Mouse (Mus musculus): ENCODE results near the gene Npvf. TPM values are rescaled to one million over a fixed set of nuclear protein-coding genes. Genes with fewer than 3 reads are reported as not detected.

Npvf gene
- polyA plus RNA-seq (2015; fragmentation: Nextera tagmentation; extraction: Ambion mirVana) = not detected in 2 replicates

DNA sequence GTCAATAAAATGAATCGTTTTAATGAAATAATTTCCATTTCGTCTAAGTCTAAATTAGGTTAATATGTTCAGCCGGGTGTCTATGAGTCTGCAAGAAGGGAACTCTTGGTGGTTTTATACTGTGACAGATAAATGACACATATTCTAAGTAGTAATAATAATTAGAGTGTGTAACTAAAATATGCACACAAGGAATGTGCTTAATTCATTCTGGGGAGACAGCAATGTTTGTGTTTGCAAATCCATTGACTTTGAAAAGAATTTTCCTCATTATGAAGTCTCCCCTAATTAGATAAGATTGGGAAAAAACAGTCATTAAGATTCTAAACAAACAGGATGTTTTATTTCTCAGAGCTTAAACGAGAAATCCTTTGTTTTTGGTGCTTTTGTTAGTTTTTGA, at the start of gene Npvf:
Gene Npvf (minus strand): TSS at position 84 of the 400 bp plus-strand sequence.
- no peaks in the 10 kb centered on the region for H3K27me3 ChIP-seq (ENCODE audit: insufficient read depth, low read length)
- H3K4me3 ChIP-seq (ENCODE audit: low read depth, low read length) = no peak within 1 kb of the TSS
- H3K4me2 ChIP-seq (ENCODE audit: low read depth, low read length) = no peak within 1 kb of the TSS
- DNase-seq (no peak), ATAC-seq (no peak)
- 69% methylated on average over 4 of the region's 4 CpGs for WGBS (ENCODE audit: insufficient replicate concordance)
- no peak within 1 kb of the TSS for H3K27ac ChIP-seq (ENCODE audit: low read depth)
- no peaks in the 10 kb centered on the region for H3K9me3 ChIP-seq (ENCODE audit: low read length)
- TF ChIP-seq EP300 (IDR thresholded peaks at IDR 0.05; ENCODE audit: low read depth) = no peak
- no peak for TF ChIP-seq CTCF (IDR thresholded peaks at IDR 0.05; ENCODE audit: low read depth)
- no peaks in the 10 kb centered on the region for H3K4me1 ChIP-seq (ENCODE audit: insufficient read depth)
- H3K36me3 ChIP-seq (replicated peaks; ENCODE audit: insufficient read depth, low read length) = no peaks in the 10 kb centered on the region
- H3K9ac ChIP-seq (replicated peaks) = no peak within 1 kb of the TSS

DNA sequence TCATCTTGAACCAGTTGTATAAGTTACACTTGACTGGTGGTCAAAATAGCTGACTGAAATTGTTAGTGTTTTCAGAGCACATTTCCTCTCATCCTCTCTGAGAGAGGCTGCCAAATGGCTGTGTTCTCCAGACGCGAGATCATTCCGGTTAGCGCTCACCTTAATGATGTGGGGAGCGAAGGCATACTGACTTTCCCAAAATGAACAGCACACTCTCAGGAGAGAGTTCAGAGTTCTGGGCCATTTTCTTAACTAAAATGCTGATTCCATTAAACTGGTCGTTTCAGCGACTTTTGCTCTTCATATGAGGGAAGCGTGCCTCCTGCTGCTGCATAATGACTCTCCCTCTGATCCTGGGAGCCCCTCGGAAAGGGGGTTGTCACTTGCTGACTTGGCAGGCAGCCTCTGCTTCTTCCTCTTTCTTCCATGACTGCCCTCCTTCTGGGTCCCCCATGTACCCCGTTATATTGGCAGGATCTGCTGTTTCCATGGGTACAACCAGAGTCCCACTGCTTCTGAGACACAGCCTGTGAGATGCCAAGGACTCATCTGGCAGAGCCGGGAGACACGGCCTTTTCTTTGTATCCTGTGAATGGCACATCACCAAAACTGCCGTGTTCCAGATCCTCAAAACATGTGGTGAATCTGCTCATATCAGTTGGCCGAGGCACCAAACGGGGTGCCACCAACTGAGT, 35.0 kb upstream of the Npvf start:
- 57% methylated on average over 15 of the region's 15 CpGs for WGBS (ENCODE audit: insufficient replicate concordance)
- Histone ChIP-seq H3K27me3 (ENCODE audit: insufficient read depth, low read length) (no peaks in the 10 kb centered on the region), H3K4me3 (ENCODE audit: low read depth, low read length) (no peak overlapping the region), H3K9ac (replicated peaks) (no peak overlapping the region), H3K4me1 (ENCODE audit: insufficient read depth) (no peaks in the 10 kb centered on the region), H3K9me3 (ENCODE audit: low read length) (no peaks in the 10 kb centered on the region), H3K27ac (ENCODE audit: low read depth) (no peak overlapping the region), H3K36me3 (replicated peaks; ENCODE audit: insufficient read depth, low read length) (no peaks in the 10 kb centered on the region), H3K4me2 (ENCODE audit: low read depth, low read length) (no peak overlapping the region)
- DNase-seq (no peak), ATAC-seq (no peak)
- TF ChIP-seq CTCF (IDR thresholded peaks at IDR 0.05; ENCODE audit: low read depth) (no peak), EP300 (IDR thresholded peaks at IDR 0.05; ENCODE audit: low read depth) (no peak)

DNA sequence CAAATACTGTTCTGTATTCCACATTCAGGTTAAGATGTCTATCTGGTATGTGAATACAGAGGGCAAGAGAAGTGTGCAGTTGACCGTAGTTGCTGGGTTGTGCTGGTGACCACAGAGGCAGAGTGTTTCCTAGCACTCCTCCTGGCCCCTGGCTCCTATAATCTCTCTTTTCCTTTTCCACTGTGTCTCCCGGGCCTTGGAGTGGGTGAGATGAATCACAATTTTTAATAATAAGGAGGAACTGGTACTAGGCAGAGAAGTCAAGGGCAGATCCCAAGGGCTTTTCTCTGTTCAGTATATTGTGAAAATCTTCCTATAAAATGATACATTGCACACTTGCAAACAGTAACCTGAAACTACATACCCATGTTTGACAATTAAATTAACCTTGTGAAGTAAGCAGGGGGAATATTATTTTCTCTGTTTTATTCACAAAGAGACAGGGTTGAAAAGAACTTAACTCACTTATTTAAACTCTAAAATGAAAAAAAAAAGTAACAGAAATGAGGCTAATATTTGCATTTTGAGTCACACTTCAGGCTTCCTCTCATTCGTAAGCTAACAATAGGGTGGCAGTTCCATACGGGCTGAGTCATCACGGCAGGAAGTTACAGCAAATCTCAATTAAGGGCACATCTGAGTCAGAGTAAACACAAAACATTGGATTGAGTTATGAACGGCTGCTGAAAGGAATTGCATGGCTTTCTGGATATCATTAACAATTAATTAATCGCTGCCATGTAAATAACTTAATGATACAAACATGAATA, 30.6 kb upstream of the Npvf start:
- 34% methylated on average over 7 of the region's 7 CpGs for WGBS (ENCODE audit: insufficient replicate concordance)
- Histone ChIP-seq H3K27me3 (ENCODE audit: insufficient read depth, low read length) (0 out of 2 replicates have a peak, but pooled peaks cover 6% of the 10 kb centered on the region), H3K4me1 (ENCODE audit: insufficient read depth) (no peaks in the 10 kb centered on the region), H3K4me2 (ENCODE audit: low read depth, low read length) (no peak overlapping the region), H3K4me3 (ENCODE audit: low read depth, low read length) (no peak overlapping the region), H3K36me3 (replicated peaks; ENCODE audit: insufficient read depth, low read length) (no peaks in the 10 kb centered on the region), H3K9ac (replicated peaks) (no peak overlapping the region), H3K9me3 (ENCODE audit: low read length) (no peaks in the 10 kb centered on the region), H3K27ac (ENCODE audit: low read depth) (no peak overlapping the region)
- DNase-seq (no peak), ATAC-seq (no peak)
- no peak for TF ChIP-seq CTCF (IDR thresholded peaks at IDR 0.05; ENCODE audit: low read depth)
- no peak for TF ChIP-seq EP300 (IDR thresholded peaks at IDR 0.05; ENCODE audit: low read depth)

DNA sequence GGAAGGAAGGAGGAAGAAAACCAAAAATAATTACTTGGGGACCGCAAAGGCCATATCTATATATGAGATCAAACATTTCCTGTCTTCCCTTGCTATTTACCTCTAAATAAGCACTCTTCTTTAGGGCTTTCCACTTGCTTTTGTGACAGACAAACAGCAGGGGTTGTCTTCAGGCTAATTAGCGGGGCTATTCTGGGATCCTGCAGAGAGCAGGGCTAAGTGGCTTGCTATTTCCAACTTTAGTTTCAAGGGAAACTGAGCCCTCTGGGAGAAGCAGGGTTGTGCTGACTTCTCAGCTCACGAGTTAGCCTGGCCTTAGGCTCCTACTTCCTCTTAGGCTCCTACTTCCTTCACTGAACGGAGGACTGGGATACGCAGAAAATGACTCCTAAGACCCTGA, 27.3 kb upstream of the Npvf start:
- Histone ChIP-seq H3K27me3 (ENCODE audit: insufficient read depth, low read length) (0 out of 2 replicates have a peak, but pooled peaks cover 6% of the 10 kb centered on the region), H3K4me3 (ENCODE audit: low read depth, low read length) (no peak overlapping the region), H3K27ac (ENCODE audit: low read depth) (no peak overlapping the region), H3K4me2 (ENCODE audit: low read depth, low read length) (no peak overlapping the region), H3K9ac (replicated peaks) (no peak overlapping the region), H3K4me1 (ENCODE audit: insufficient read depth) (no peaks in the 10 kb centered on the region), H3K36me3 (replicated peaks; ENCODE audit: insufficient read depth, low read length) (no peaks in the 10 kb centered on the region), H3K9me3 (ENCODE audit: low read length) (no peaks in the 10 kb centered on the region)
- 28% methylated on average over 5 of the region's 5 CpGs for WGBS (ENCODE audit: insufficient replicate concordance)
- TF ChIP-seq CTCF (IDR thresholded peaks at IDR 0.05; ENCODE audit: low read depth) (no peak), EP300 (IDR thresholded peaks at IDR 0.05; ENCODE audit: low read depth) (no peak)
- no peak for DNase-seq
- no peak for ATAC-seq

DNA sequence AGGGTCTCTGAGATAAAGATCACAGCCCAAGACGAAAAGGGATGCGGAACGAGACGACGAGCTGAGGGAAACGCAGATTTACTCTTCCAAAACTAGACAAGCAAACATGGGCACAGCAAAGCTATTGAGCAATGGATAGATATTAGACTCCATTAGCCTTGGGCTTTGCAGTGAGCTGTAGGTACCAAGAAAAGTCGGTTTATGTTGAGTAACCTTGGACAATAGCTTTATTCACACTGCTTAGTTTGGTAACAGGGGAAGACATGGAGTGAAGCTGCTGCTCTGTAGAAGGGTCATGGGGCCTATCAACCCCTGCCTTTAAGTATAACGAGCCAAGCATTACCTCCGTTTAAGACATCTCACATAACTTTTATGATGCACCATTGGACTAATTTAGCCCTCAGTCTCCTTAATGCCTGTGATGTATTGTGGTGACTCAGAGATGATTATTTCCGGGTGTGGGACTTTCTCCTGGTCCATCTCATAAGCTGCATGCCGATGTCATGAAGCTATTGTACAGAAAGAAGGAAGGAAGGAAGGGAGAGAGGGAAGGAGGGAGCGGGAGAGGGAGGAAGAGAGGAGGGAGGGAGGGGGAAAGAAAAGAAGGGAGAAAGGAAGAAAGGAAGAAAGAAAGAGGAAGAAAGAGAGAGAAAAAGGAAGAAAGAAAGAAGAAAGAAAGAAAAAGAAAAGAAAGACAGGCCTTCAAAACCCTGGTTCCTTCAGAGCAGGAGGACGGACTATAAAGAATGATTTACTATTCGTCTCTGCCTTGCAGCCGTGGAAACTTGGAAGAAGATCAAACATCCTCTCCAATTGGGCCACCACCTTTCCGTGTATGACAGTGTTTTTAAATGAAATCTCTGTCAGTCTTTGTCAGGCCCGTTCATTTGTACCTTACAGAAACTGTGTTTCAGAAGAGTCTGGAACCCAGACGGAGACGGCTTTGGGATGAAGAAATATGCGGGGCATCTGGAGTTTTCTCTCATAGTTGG, 26.3 kb upstream of the Npvf start:
- ATAC-seq = no peak
- no peak for DNase-seq
- no peak overlapping the region for H3K4me2 ChIP-seq (ENCODE audit: low read depth, low read length)
- H3K36me3 ChIP-seq (replicated peaks; ENCODE audit: insufficient read depth, low read length) = no peaks in the 10 kb centered on the region
- no peak overlapping the region for H3K27ac ChIP-seq (ENCODE audit: low read depth)
- H3K4me1 ChIP-seq (ENCODE audit: insufficient read depth) = no peaks in the 10 kb centered on the region
- 61% methylated on average over 20 of the region's 20 CpGs for WGBS (ENCODE audit: insufficient replicate concordance)
- H3K27me3 ChIP-seq (ENCODE audit: insufficient read depth, low read length) = 0 out of 2 replicates have a peak, but pooled peaks cover 6% of the 10 kb centered on the region
- TF ChIP-seq EP300 (IDR thresholded peaks at IDR 0.05; ENCODE audit: low read depth) = no peak
- H3K9ac ChIP-seq (replicated peaks) = no peak overlapping the region
- no peak overlapping the region for H3K4me3 ChIP-seq (ENCODE audit: low read depth, low read length)
- no peaks in the 10 kb centered on the region for H3K9me3 ChIP-seq (ENCODE audit: low read length)

DNA sequence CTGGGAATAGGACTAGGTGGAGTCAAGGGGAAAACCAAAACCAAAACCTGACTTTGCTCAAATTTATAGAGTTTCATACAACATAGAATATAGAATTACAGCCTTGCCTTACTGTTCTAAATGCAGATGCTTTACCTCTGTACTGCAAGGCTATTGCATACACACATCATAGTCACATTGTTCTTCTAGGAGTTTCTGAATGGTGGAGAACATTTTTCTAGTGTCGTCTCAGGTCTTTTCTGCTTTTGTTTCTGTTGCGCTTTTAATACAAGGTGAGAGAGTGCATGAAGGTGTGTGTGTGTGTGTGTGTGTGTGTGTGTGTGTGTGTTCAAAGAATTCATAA, 25.2 kb upstream of the Npvf start:
- no peaks in the 10 kb centered on the region for H3K9me3 ChIP-seq (ENCODE audit: low read length)
- WGBS (ENCODE audit: insufficient replicate concordance) = 82% methylated on average over 2 of the region's 2 CpGs
- H3K27me3 ChIP-seq (ENCODE audit: insufficient read depth, low read length) = 0 out of 2 replicates have a peak, but pooled peaks cover 6% of the 10 kb centered on the region
- no peak for DNase-seq
- no peaks in the 10 kb centered on the region for H3K4me1 ChIP-seq (ENCODE audit: insufficient read depth)
- ATAC-seq = no peak
- H3K4me2 ChIP-seq (ENCODE audit: low read depth, low read length) = no peak overlapping the region
- TF ChIP-seq CTCF (IDR thresholded peaks at IDR 0.05; ENCODE audit: low read depth) = no peak
- H3K36me3 ChIP-seq (replicated peaks; ENCODE audit: insufficient read depth, low read length) = no peaks in the 10 kb centered on the region
- H3K4me3 ChIP-seq (ENCODE audit: low read depth, low read length) = no peak overlapping the region
- no peak overlapping the region for H3K9ac ChIP-seq (replicated peaks)
- H3K27ac ChIP-seq (ENCODE audit: low read depth) = no peak overlapping the region
